Mouse (Mus musculus): Measurements from ENCODE around the gene Dync2li1. TPM values are rescaled to one million over a fixed set of nuclear protein-coding genes. Genes with fewer than 3 reads are reported as not detected.

Dync2li1 gene
- polyA plus RNA-seq, 1 experiment = 0.71 TPM

DNA sequence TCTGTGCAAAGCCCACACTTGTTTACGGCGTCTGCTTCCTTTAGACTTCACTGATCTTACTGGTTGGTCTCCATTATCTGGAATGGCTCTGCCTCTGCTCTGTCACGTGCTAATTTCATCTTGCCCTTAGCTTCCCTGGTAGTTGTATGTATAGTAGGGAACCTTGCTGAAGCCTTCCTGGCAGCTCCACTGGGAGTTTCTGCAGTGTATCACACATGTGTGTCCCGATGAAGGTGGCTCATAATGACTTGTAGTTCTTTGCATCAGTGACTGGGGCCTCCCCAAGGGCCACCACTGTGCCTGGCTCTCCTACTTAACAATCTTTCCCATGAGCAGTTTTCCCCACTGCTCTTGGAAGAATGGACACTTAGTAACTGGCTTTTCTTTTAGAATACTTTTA, 17.7 kb upstream of the Dync2li1 start:
- TF ChIP-seq POLR2A (IDR thresholded peaks at IDR 0.05; ENCODE audit: low read depth, low read length) = no peak
- TF ChIP-seq CTCF (IDR thresholded peaks at IDR 0.05; ENCODE audit: extremely low read depth, insufficient read depth, insufficient read length, insufficient replicate concordance) = no peak
- DNase-seq (ENCODE audit: low read depth in 1 of 2, low spot score in 2 of 2) = no peak
- Histone ChIP-seq H3K4me1 (ENCODE audit: control insufficient read depth, insufficient read depth, insufficient read length) (peaks cover 3% of the 10 kb centered on the region; the same call in 1 of the 2 replicates), H3K27me3 (ENCODE audit: control insufficient read depth, insufficient read depth, low read length) (no peaks in the 10 kb centered on the region), H3K27ac (ENCODE audit: insufficient read depth, low read length) (no peak overlapping the region), H3K4me3 (ENCODE audit: extremely low read depth, insufficient read depth, insufficient read length) (no peak overlapping the region), H3K36me3 (ENCODE audit: control insufficient read depth, insufficient read depth, low read length) (no peaks in the 10 kb centered on the region)
- WGBS = 63% methylated on average over 4 of the region's 4 CpGs

- no peak overlapping the region for H3K27ac ChIP-seq (ENCODE audit: insufficient read depth, low read length)
- no peaks in the 10 kb centered on the region for H3K36me3 ChIP-seq (ENCODE audit: control insufficient read depth, insufficient read depth, low read length)
- peaks cover 3% of the 10 kb centered on the region; the same call in 1 of the 2 replicates for H3K4me1 ChIP-seq (ENCODE audit: control insufficient read depth, insufficient read depth, insufficient read length)
- H3K4me3 ChIP-seq (ENCODE audit: extremely low read depth, insufficient read depth, insufficient read length) = no peak overlapping the region
- TF ChIP-seq POLR2A (IDR thresholded peaks at IDR 0.05; ENCODE audit: low read depth, low read length) (no peak), CTCF (IDR thresholded peaks at IDR 0.05; ENCODE audit: extremely low read depth, insufficient read depth, insufficient read length, insufficient replicate concordance) (no peak)
- H3K27me3 ChIP-seq (ENCODE audit: control insufficient read depth, insufficient read depth, low read length) = no peaks in the 10 kb centered on the region
- WGBS = 70% methylated on average over 9 of the region's 9 CpGs
- no peak for DNase-seq (ENCODE audit: low read depth in 1 of 2, low spot score in 2 of 2)
These were observed 14.8 kb upstream of the Dync2li1 start for GRCm38 (mm10) chr17:84611500-84611899.

DNA sequence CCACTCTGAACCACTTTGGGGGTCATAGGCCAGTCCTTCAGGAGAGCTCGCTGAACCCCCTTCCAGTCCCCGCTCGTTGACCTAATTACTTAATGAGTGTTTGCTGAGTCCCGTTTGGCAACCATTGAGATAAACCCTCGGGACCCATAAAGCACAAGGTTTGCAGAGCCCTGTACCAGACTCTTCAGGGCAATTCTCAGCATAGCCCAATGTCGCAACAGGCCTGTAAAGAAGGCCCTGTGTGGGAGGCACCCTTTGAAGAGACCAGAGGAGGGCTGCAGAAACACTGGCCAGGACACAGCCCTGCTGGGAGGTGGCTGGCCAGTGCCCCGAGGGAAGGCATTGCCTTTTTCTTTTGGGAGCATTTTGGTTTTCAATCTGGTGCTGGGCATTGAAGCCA, 14.3 kb upstream of the Dync2li1 start:
- no peak overlapping the region for H3K27ac ChIP-seq (ENCODE audit: insufficient read depth, low read length)
- TF ChIP-seq CTCF (IDR thresholded peaks at IDR 0.05; ENCODE audit: extremely low read depth, insufficient read depth, insufficient read length, insufficient replicate concordance) (no peak), POLR2A (IDR thresholded peaks at IDR 0.05; ENCODE audit: low read depth, low read length) (no peak)
- no peak for DNase-seq (ENCODE audit: low read depth in 1 of 2, low spot score in 2 of 2)
- no peaks in the 10 kb centered on the region for H3K36me3 ChIP-seq (ENCODE audit: control insufficient read depth, insufficient read depth, low read length)
- 73% methylated on average over 7 of the region's 7 CpGs for WGBS
- no peaks in the 10 kb centered on the region for H3K27me3 ChIP-seq (ENCODE audit: control insufficient read depth, insufficient read depth, low read length)
- H3K4me1 ChIP-seq (ENCODE audit: control insufficient read depth, insufficient read depth, insufficient read length) = peaks cover 3% of the 10 kb centered on the region; the same call in 1 of the 2 replicates
- no peak overlapping the region for H3K4me3 ChIP-seq (ENCODE audit: extremely low read depth, insufficient read depth, insufficient read length)

GRCm38 (mm10) chr17:84615811-84616210, 10.5 kb upstream of the Dync2li1 start:
- H3K4me3 ChIP-seq (ENCODE audit: extremely low read depth, insufficient read depth, insufficient read length) = no peak overlapping the region
- DNase-seq (ENCODE audit: low read depth in 1 of 2, low spot score in 2 of 2) = no peak
- TF ChIP-seq CTCF (IDR thresholded peaks at IDR 0.05; ENCODE audit: extremely low read depth, insufficient read depth, insufficient read length, insufficient replicate concordance) (no peak), POLR2A (IDR thresholded peaks at IDR 0.05; ENCODE audit: low read depth, low read length) (no peak)
- H3K4me1 ChIP-seq (ENCODE audit: control insufficient read depth, insufficient read depth, insufficient read length) = no peaks in the 10 kb centered on the region; the same call in 1 of the 2 replicates
- H3K27ac ChIP-seq (ENCODE audit: insufficient read depth, low read length) = no peak overlapping the region
- no peaks in the 10 kb centered on the region for H3K27me3 ChIP-seq (ENCODE audit: control insufficient read depth, insufficient read depth, low read length)
- WGBS = 86% methylated on average over 11 of the region's 11 CpGs
- no peaks in the 10 kb centered on the region for H3K36me3 ChIP-seq (ENCODE audit: control insufficient read depth, insufficient read depth, low read length)

- H3K27me3 ChIP-seq (ENCODE audit: control insufficient read depth, insufficient read depth, low read length) = no peaks in the 10 kb centered on the region
- TF ChIP-seq CTCF (IDR thresholded peaks at IDR 0.05; ENCODE audit: extremely low read depth, insufficient read depth, insufficient read length, insufficient replicate concordance) = no peak
- TF ChIP-seq POLR2A (IDR thresholded peaks at IDR 0.05; ENCODE audit: low read depth, low read length) = no peak
- no peak overlapping the region for H3K27ac ChIP-seq (ENCODE audit: insufficient read depth, low read length)
- H3K4me3 ChIP-seq (ENCODE audit: extremely low read depth, insufficient read depth, insufficient read length) = no peak overlapping the region
- WGBS = 72% methylated on average over 6 of the region's 6 CpGs
- no peaks in the 10 kb centered on the region; the same call in 1 of the 2 replicates for H3K4me1 ChIP-seq (ENCODE audit: control insufficient read depth, insufficient read depth, insufficient read length)
- DNase-seq (ENCODE audit: low read depth in 1 of 2, low spot score in 2 of 2) = no peak
- no peaks in the 10 kb centered on the region for H3K36me3 ChIP-seq (ENCODE audit: control insufficient read depth, insufficient read depth, low read length)
These were observed 9.7 kb upstream of the Dync2li1 start for GRCm38 (mm10) chr17:84616526-84617074.

GRCm38 (mm10) chr17:84617953-84618352, 8.3 kb upstream of the Dync2li1 start:
- DNase-seq (ENCODE audit: low read depth in 1 of 2, low spot score in 2 of 2) = no peak
- no peaks in the 10 kb centered on the region; the same call in 1 of the 2 replicates for H3K4me1 ChIP-seq (ENCODE audit: control insufficient read depth, insufficient read depth, insufficient read length)
- WGBS = 65% methylated on average over 6 of the region's 6 CpGs
- no peaks in the 10 kb centered on the region for H3K36me3 ChIP-seq (ENCODE audit: control insufficient read depth, insufficient read depth, low read length)
- no peak for TF ChIP-seq POLR2A (IDR thresholded peaks at IDR 0.05; ENCODE audit: low read depth, low read length)
- no peak for TF ChIP-seq CTCF (IDR thresholded peaks at IDR 0.05; ENCODE audit: extremely low read depth, insufficient read depth, insufficient read length, insufficient replicate concordance)
- no peak overlapping the region for H3K4me3 ChIP-seq (ENCODE audit: extremely low read depth, insufficient read depth, insufficient read length)
- H3K27me3 ChIP-seq (ENCODE audit: control insufficient read depth, insufficient read depth, low read length) = no peaks in the 10 kb centered on the region
- H3K27ac ChIP-seq (ENCODE audit: insufficient read depth, low read length) = no peak overlapping the region

- no peaks in the 10 kb centered on the region for H3K27me3 ChIP-seq (ENCODE audit: control insufficient read depth, insufficient read depth, low read length)
- TF ChIP-seq POLR2A (IDR thresholded peaks at IDR 0.05; ENCODE audit: low read depth, low read length) = no peak
- TF ChIP-seq CTCF (IDR thresholded peaks at IDR 0.05; ENCODE audit: extremely low read depth, insufficient read depth, insufficient read length, insufficient replicate concordance) = no peak
- WGBS = 76% methylated on average over 7 of the region's 7 CpGs
- H3K4me3 ChIP-seq (ENCODE audit: extremely low read depth, insufficient read depth, insufficient read length) = no peak overlapping the region
- no peaks in the 10 kb centered on the region for H3K36me3 ChIP-seq (ENCODE audit: control insufficient read depth, insufficient read depth, low read length)
- H3K27ac ChIP-seq (ENCODE audit: insufficient read depth, low read length) = no peak overlapping the region
- DNase-seq (ENCODE audit: low read depth in 1 of 2, low spot score in 2 of 2) = no peak
- no peaks in the 10 kb centered on the region; the same call in 1 of the 2 replicates for H3K4me1 ChIP-seq (ENCODE audit: control insufficient read depth, insufficient read depth, insufficient read length)
These were observed 7.2 kb upstream of the Dync2li1 start for GRCm38 (mm10) chr17:84619112-84619511.
